Mouse (Mus musculus): ENCODE measurements at regions not wholly inside any gene's neighbourhood (a gene's known extent, or its start where the extent isn't known, plus 50 kb on each side); places are given as distances from the start of the nearest gene placed in this dataset.

- no peak for DNase-seq (ENCODE audit: low read depth, low spot score)
Observed at GRCm38 (mm10) chr6:51330069-51330706, 102.3 kb upstream of the Nfe2l3 start.

- no peak for DNase-seq (ENCODE audit: low read depth, low spot score)
Observed at GRCm38 (mm10) chr6:51332841-51333240, 99.6 kb upstream of the Nfe2l3 start.

GRCm38 (mm10) chr6:51333722-51334360 lies 98.6 kb upstream of the Nfe2l3 start:
- DNase-seq (ENCODE audit: low read depth, low spot score): no peak

GRCm38 (mm10) chr6:51335314-51335713 lies 97.2 kb upstream of the Nfe2l3 start:
- no peak for DNase-seq (ENCODE audit: low read depth, low spot score)

GRCm38 (mm10) chr6:51339301-51339700 lies 93.2 kb upstream of the Nfe2l3 start:
- no peak for DNase-seq (ENCODE audit: low read depth, low spot score)

- no peak for DNase-seq (ENCODE audit: low read depth, low spot score)
Observed at GRCm38 (mm10) chr6:51347721-51348120, 84.7 kb upstream of the Nfe2l3 start.

- no peak for DNase-seq (ENCODE audit: low read depth, low spot score)
Observed at GRCm38 (mm10) chr6:51349771-51350170, 82.7 kb upstream of the Nfe2l3 start.

- DNase-seq (ENCODE audit: low read depth, low spot score): no peak
Observed at GRCm38 (mm10) chr6:51355041-51355440, 77.4 kb upstream of the Nfe2l3 start.

GRCm38 (mm10) chr6:51361611-51362180 lies 70.8 kb upstream of the Nfe2l3 start:
- DNase-seq (ENCODE audit: low read depth, low spot score): no peak

- DNase-seq (ENCODE audit: low read depth, low spot score): peak; percentile 84
Observed at GRCm38 (mm10) chr6:51362475-51363226, 69.8 kb upstream of the Nfe2l3 start.

- no peak for DNase-seq (ENCODE audit: low read depth, low spot score)
Observed at GRCm38 (mm10) chr6:51364776-51365175, 67.7 kb upstream of the Nfe2l3 start.

- DNase-seq (ENCODE audit: low read depth, low spot score): no peak
Observed at GRCm38 (mm10) chr6:51369771-51370170, 62.7 kb upstream of the Nfe2l3 start.

- no peak for DNase-seq (ENCODE audit: low read depth, low spot score)
Observed at GRCm38 (mm10) chr6:51372357-51372756, 60.1 kb upstream of the Nfe2l3 start.

GRCm38 (mm10) chr6:51378436-51378835 lies 54.0 kb upstream of the Nfe2l3 start:
- no peak for DNase-seq (ENCODE audit: low read depth, low spot score)

GRCm38 (mm10) chr6:51379074-51379473 lies 53.4 kb upstream of the Nfe2l3 start:
- no peak for DNase-seq (ENCODE audit: low read depth, low spot score)

- peak; percentile 63 for DNase-seq (ENCODE audit: low read depth, low spot score)
Observed at GRCm38 (mm10) chr6:51379560-51380274, 52.8 kb upstream of the Nfe2l3 start.

- no peak for DNase-seq (ENCODE audit: low read depth, low spot score)
Observed at GRCm38 (mm10) chr6:51380275-51380575, 52.2 kb upstream of the Nfe2l3 start.

GRCm38 (mm10) chr6:51381465-51381864 lies 51.0 kb upstream of the Nfe2l3 start:
- DNase-seq (ENCODE audit: low read depth, low spot score): peak; percentile 28
